Mouse (Mus musculus) T-helper 1 cell (primary cell): ENCODE measurements around the gene Kmt2d.

Experiments used
- in situ Hi-C: fragments of 300-600 bp; cut with MboI, MseI; formaldehyde crosslinking; loops from one replicate; pipeline ENCODE4 v1.15.1; 2025; ENCODE audit warnings: high pct_unique_total_duplicates

Kmt2d gene

DNA sequence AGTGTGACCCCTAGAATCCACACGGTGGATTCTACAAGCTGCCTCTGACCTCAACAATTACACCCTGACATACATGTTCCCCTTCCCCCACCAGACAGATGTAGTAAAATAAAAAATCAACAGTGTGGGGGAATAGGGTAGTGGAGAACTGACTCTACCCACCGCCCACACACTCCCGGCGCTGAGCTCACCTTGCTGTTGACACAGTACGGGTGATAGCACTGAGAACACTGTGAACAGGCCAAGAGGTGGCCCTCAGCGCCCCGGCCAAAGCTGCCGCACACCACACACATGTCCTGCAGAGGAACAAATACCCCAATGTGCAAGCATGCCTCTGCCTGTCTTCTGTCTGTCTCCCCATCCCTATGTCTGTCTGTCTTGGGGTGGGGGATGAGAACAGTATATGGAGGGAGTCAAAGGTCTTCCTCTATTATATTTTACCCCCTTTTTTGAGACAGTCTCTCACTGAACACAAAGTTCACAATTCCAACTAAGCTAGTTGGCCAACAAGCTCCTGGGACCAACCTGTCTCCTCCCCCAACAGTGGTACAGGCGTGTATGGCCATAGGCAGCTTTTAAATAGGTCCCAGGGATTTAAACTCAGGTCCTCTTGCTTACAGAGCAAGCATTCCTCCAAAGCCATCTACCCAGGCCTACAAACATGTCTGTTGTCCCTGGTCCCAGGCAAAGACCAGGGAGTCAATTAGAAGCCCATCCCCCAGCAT is 11.5 kb downstream of the Kmt2d start:
- in situ Hi-C loops: no loop called here

DNA sequence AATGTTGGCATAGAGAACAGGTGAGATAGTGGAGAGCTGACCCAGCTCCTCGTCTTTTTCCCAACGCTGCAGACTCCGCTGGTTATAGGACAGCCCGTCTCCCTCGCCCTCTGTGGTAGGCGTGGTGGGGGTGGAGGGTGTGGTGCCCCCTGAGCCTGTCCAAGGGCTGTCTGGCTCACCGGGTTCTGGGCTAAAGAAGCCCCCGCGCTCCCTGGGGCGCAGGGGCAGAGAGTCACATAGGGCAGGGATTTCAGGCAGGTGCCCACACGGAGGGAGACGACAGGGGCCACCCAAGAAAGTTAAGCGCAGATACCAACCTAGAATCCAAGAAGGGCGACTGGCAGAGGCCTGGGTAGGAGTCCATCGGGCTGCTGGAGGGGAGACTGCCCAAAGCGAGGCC is 16.8 kb downstream of the Kmt2d start:
- in situ Hi-C loops: loop anchor here (5.0 kb wide), 1 partner anchor 102 kb away; no protein-coding TSS in a partner anchor

- in situ Hi-C loops: loop anchor here (5.0 kb wide), 1 partner anchor 101 kb away; no protein-coding TSS in a partner anchor
Measured at GRCm38 (mm10) chr15:98853161-98853937, 17.7 kb downstream of the Kmt2d start.

DNA sequence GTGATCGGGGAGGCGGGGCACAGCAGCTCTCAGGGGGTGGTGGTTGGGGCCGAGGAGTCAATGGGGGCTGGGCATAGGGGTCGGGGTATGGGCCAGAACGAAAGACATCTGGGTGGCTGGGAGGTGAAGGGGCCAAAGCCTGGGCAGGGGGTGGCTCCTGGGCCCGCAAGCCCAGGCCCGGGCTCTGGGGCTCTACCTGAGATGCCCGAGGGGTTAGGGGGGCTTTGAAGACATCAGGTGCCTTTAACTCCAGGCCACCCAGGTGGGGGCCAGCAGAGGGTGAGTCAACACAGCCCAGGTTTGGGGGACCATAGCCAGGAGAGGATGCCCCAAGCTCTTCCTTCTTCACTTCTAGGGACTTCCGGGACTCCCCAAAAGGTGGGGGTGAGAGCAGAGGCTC is 18.3 kb downstream of the Kmt2d start:
- in situ Hi-C loops: loop anchor here (5.0 kb wide), 1 partner anchor 100 kb away; no protein-coding TSS in a partner anchor

DNA sequence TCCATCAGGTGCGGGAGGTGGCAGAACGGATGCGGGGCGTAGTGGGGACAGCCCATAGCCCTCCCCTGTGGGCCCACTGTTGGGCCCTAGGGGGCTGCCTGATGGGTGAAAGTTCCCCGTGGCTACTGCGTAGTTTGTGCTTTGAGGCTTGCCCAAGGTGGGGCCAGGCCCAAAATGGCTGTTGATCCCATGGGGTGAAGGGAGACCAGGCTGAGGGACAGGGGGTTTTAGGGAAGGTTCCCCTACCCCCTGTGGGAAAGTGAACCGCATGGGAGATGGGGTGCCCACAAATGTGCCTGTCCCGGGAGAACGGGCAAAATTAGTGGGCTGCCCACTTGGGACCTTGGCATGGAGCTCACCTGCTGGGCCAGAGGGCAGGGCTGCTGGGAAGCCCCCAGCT is 18.9 kb downstream of the Kmt2d start:
- in situ Hi-C loops: loop anchor here (5.0 kb wide), 1 partner anchor 100 kb away; no protein-coding TSS in a partner anchor

GRCm38 (mm10) chr15:98851229-98851818 is 19.7 kb downstream of the Kmt2d start:
- in situ Hi-C loops: loop anchor here (5.0 kb wide), 1 partner anchor 99 kb away; no protein-coding TSS in a partner anchor

- in situ Hi-C loops: loop anchor here (5.0 kb wide), 1 partner anchor 98 kb away; no protein-coding TSS in a partner anchor
Measured at GRCm38 (mm10) chr15:98850668-98851067, 20.3 kb downstream of the Kmt2d start.

GRCm38 (mm10) chr15:98849956-98850600 is 20.9 kb downstream of the Kmt2d start:
- in situ Hi-C loops: loop anchor here (5.0 kb wide), 1 partner anchor 98 kb away; no protein-coding TSS in a partner anchor

DNA sequence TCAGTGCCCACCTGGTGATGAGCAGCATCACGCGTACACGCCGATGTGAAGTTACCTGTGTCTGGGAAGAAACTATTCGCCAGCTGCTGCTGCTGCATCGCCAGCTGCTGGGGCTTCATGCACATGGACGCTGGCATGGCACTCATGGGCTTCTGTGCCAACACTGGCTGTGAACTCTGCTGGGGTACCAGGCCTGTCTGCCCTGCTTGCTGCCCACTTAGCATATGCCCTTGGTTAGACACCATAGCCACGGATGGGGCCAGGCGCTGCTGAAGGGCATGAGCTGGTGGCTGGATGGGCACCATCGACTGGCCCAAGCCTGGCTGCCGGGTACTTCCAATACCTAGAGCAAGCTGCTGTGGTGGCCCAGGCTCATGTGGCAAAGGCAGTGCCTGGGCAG is 21.8 kb downstream of the Kmt2d start:
- in situ Hi-C loops: no loop called here

GRCm38 (mm10) chr15:98846140-98846539 is 24.9 kb downstream of the Kmt2d start:
- in situ Hi-C loops: no loop called here

- in situ Hi-C loops: no loop called here
Measured at GRCm38 (mm10) chr15:98845149-98845548, 25.9 kb downstream of the Kmt2d start.

- in situ Hi-C loops: no loop called here
Measured at GRCm38 (mm10) chr15:98843595-98844223, 27.3 kb downstream of the Kmt2d start.

- in situ Hi-C loops: no loop called here
Measured at GRCm38 (mm10) chr15:98839671-98840585, 31.1 kb downstream of the Kmt2d start.

DNA sequence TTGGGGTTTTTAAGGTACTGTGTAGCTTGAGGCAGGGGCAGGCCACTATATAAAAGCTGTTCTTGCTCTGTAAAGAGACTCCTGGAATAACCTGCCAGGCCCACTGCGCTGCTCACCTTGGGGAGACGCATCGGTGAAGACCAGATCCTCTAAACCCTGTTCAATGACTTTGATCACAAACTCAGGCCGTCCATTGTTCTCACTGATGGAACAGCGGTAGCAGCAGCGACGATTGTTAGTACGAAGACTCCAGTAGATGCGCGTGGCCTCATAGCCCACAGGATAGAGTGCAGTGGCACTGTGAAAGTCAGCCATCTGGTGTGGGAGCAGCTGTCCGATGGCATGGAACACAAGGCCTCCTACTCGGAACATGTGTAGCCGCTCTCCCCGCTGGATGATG is 31.8 kb downstream of the Kmt2d start:
- in situ Hi-C loops: no loop called here

DNA sequence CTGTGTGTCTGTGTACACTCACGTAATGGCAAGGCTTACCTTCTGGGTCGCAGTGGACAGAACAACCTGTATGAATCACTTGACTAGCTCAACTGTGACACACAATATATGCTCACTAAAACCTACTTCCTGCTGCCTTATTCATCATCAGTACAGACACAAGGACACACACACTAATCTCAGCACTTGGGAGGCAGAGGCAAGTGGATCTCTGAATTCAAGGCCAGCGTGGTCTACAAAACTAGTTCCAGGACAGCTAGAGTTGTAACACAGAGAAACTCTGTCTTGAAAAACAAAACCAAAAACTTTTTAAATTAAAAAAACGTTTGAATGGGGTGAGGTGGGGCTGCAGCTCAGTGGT is 33.3 kb downstream of the Kmt2d start:
- in situ Hi-C loops: no loop called here

- in situ Hi-C loops: no loop called here
Measured at GRCm38 (mm10) chr15:98837006-98837742, 33.8 kb downstream of the Kmt2d start.

DNA sequence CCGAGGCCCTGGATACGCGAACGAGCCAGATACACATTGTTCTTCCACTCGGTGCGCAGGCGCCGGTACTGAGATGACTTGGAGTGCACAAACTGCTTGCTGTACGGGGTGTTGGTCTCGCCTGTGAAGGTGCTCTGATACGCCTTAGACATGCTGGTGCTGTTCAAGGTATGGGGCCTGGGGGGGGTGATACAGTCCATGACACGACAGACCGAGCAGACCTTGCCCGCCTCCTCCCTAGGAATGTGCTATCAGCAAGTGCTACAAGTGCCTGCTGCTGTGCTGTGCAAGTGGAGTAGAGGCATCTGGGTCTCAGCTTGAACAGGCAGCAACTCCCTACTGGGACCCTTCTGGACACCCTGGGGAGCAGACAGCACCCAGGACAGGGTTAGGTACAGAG is 35.7 kb downstream of the Kmt2d start:
- in situ Hi-C loops: no loop called here

GRCm38 (mm10) chr15:98834059-98834458 is 36.9 kb downstream of the Kmt2d start:
- in situ Hi-C loops: loop anchor here (5.0 kb wide), 1 partner anchor 83 kb away; the partner anchor contains the start of gene Lmbr1l

DNA sequence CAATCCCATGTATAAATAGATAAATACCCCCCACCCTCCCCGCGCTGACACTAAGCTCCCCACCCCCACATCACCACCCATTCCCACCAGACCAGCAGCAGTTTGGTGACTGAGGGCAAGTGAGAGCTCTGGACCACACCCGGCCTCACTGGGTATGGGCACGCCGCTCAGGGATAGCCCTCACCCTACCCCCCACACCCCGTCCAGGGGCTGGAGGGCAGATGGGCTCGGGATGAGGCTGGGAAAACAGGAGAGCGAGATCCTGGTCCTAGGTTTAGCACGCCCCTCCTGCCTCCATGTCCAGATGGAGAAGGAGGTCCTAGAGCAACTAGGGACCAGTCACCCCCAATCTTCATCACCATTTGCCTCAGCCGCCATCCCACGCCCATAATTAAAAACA is 37.7 kb downstream of the Kmt2d start:
- in situ Hi-C loops: loop anchor here (5.0 kb wide), 1 partner anchor 84 kb away; the partner anchor contains the start of gene Lmbr1l
